25 mouse cellular contexts compared by ENCODE assay signal in genomic region chr3:104401176-104401575, GRCm38 (mm10).
DNase-seq lines count a peak whose midpoint lies in the region; ATAC-seq and TF ChIP-seq lines count a peak whose summit lies in the region.
"Had no signal": no experiment of that assay in that cellular context is flagged by ENCODE, and none has a peak within 500 bp of the region (broad histone marks: within the 10 kb centered on the region; RNA-seq: fewer than 3 reads in every experiment).

No protein-coding gene starts in this region.

- peak; percentile 13 for DNase-seq in kidney, adult 2 months
- peak; percentile 31 for DNase-seq in 3134 (ENCODE audit: extremely low read depth, insufficient read length, low spot score)
- DNase-seq in Muller cell, postnatal 12 days (ENCODE audit: inconsistent ontology term): peak; percentile 49
- peak; percentile 37 for DNase-seq in fibroblast of lung, adult 2 months (ENCODE audit: low read depth)
- DNase-seq in right cerebral cortex, postnatal 36 days (ENCODE audit: low spot score in 2 of 2): no peak
- DNase-seq: adrenal gland, adult 8-10 months; B cell, adult 2 months; cerebellum, adult 2 months; cerebellum, postnatal 14 days; embryo, embryonic 11 days; gastrocnemius, postnatal 10 days; heart, adult 2 months had no signal

- no peak overlapping the region for H3K4me3 ChIP-seq in kidney, adult 2 months (ENCODE audit: insufficient read depth, low read depth, low read length)
- no peak overlapping the region for H3K4me3 ChIP-seq in kidney, embryonic 16.5 days (ENCODE audit: low read length)
- H3K4me3 ChIP-seq: embryonic facial prominence, embryonic 15.5 days; erythroblast, embryonic 14.5 days; forebrain, embryonic 15.5 days; heart, adult 2 months; heart, embryonic 15.5 days; hindbrain, embryonic 10.5 days; intestine, embryonic 15.5 days had no signal

- TF ChIP-seq POLR2A in kidney, adult 2 months (IDR thresholded peaks at IDR 0.05; ENCODE audit: low read depth, low read length): no peak

- H3K36me3 ChIP-seq in kidney, adult 2 months (ENCODE audit: control insufficient read depth, insufficient read depth, low read length): no peaks in the 10 kb centered on the region
- no peaks in the 10 kb centered on the region for H3K36me3 ChIP-seq in kidney, embryonic 16.5 days (ENCODE audit: insufficient read depth, low read length)
- H3K36me3 ChIP-seq: embryonic facial prominence, embryonic 15.5 days; forebrain, embryonic 15.5 days; G1E; heart, embryonic 15.5 days; hindbrain, embryonic 10.5 days; intestine, embryonic 15.5 days had no signal

- no peak for ATAC-seq in kidney, embryonic 16.5 days (ENCODE audit: low FRiP score, low TSS enrichment)
- ATAC-seq: activated CD4-positive, CD25-positive, alpha-beta regulatory T cell, adult 4 months; CD4-positive, CD25-positive, alpha-beta regulatory T cell, adult 4 months; forebrain, embryonic 15.5 days; intestine, embryonic 15.5 days; Patski had no signal

- WGBS in kidney, adult 2 months: 48% methylated on average over 2 of the region's 2 CpGs
- WGBS in kidney, embryonic 16.5 days: 75% methylated on average over 2 of the region's 2 CpGs

- no peaks in the 10 kb centered on the region for H3K27me3 ChIP-seq in kidney, adult 2 months (replicated peaks; ENCODE audit: control insufficient read depth, insufficient read depth, low read length)
- no peaks in the 10 kb centered on the region for H3K27me3 ChIP-seq in kidney, embryonic 16.5 days (ENCODE audit: insufficient read depth, low read length)
- H3K27me3 ChIP-seq: embryonic facial prominence, embryonic 15.5 days; forebrain, embryonic 15.5 days; heart, embryonic 15.5 days; intestine, embryonic 15.5 days; Patski had no signal

- H3K27ac ChIP-seq in kidney, adult 2 months (ENCODE audit: insufficient read depth, low read depth, low read length): no peak overlapping the region
- H3K27ac ChIP-seq in kidney, embryonic 16.5 days (ENCODE audit: low read length): no peak overlapping the region
- H3K27ac ChIP-seq: embryonic facial prominence, embryonic 15.5 days; forebrain, embryonic 15.5 days; heart, adult 2 months; heart, embryonic 15.5 days; hindbrain, embryonic 10.5 days; hindbrain, embryonic 14.5 days; intestine, embryonic 15.5 days had no signal

- H3K4me2 ChIP-seq in kidney, embryonic 16.5 days (replicated peaks; ENCODE audit: low read depth, low read length): no peak overlapping the region
- H3K4me2 ChIP-seq: embryonic facial prominence, embryonic 15.5 days; forebrain, embryonic 15.5 days; heart, embryonic 11.5 days; heart, embryonic 15.5 days; hindbrain, embryonic 14.5 days; intestine, embryonic 15.5 days had no signal

- H3K4me1 ChIP-seq in kidney, adult 2 months (ENCODE audit: control insufficient read depth, insufficient read depth, low read length): no peaks in the 10 kb centered on the region
- H3K4me1 ChIP-seq in kidney, embryonic 16.5 days (ENCODE audit: insufficient read depth, low read length): no peaks in the 10 kb centered on the region
- H3K4me1 ChIP-seq: intestine, embryonic 15.5 days had no signal

- H3K9me3 ChIP-seq in kidney, embryonic 16.5 days (ENCODE audit: low read length): no peaks in the 10 kb centered on the region
- H3K9me3 ChIP-seq: embryonic facial prominence, embryonic 15.5 days; forebrain, embryonic 15.5 days; G1E; heart, embryonic 15.5 days; hindbrain, embryonic 10.5 days; intestine, embryonic 15.5 days had no signal

- no peak for TF ChIP-seq CTCF in kidney, adult 2 months (conservative IDR thresholded peaks at IDR 0.05; ENCODE audit: insufficient read depth, insufficient read length, low read depth, low read length)

- H3K9ac ChIP-seq in kidney, embryonic 16.5 days (replicated peaks; ENCODE audit: low read length): no peak overlapping the region
- H3K9ac ChIP-seq: embryonic facial prominence, embryonic 15.5 days; forebrain, embryonic 15.5 days; heart, embryonic 15.5 days; hindbrain, embryonic 14.5 days; intestine, embryonic 15.5 days had no signal

Comparison
In these comparisons a context has a peak if more than half of its experiments do, and no peak if none do; other contexts are left out.
1. DNase-seq: peak in kidney, adult 2 months (single experiment), 3134 (single experiment), Muller cell, postnatal 12 days (single experiment) and fibroblast of lung, adult 2 months (single experiment); none in right cerebral cortex, postnatal 36 days (0 of 2).